In genomic region chr15:93003233-93003632, GRCm38 (mm10) we compare ENCODE assay signal across 12 mouse cellular contexts.
A peak's percentile ranks its signal among the peaks of the same experiment; 100 is the strongest.
DNase-seq lines count a peak whose midpoint lies in the region; ATAC-seq and TF ChIP-seq lines count a peak whose summit lies in the region.
"Had no signal": no experiment of that assay in that cellular context is flagged by ENCODE, and none has a peak within 500 bp of the region (broad histone marks: within the 10 kb centered on the region; RNA-seq: fewer than 3 reads in every experiment).

No protein-coding gene starts in this region.

- no peak overlapping the region for H3K27ac ChIP-seq in forebrain, postnatal 0 days (ENCODE audit: low read depth, low read length)
- no peak overlapping the region for H3K27ac ChIP-seq in forebrain, embryonic 16.5 days (ENCODE audit: low read length)
- H3K27ac ChIP-seq in layer of hippocampus, adult 2 months = no peak overlapping the region
- H3K27ac ChIP-seq in embryonic facial prominence, embryonic 14.5 days (replicated peaks; ENCODE audit: low read depth, low read length) = no peak overlapping the region
- H3K27ac ChIP-seq: embryonic facial prominence, embryonic 13.5 days had no signal

- TF ChIP-seq CTCF in forebrain, postnatal 0 days (IDR thresholded peaks at IDR 0.05; ENCODE audit: low read depth) = peak; percentile 28; the same call in 1 of the 2 replicates
- TF ChIP-seq CTCF in layer of hippocampus, adult 2 months (conservative IDR thresholded peaks at IDR 0.05) = peak; percentile 64

- no peaks in the 10 kb centered on the region for H3K4me1 ChIP-seq in forebrain, postnatal 0 days (ENCODE audit: insufficient read depth)
- peaks cover 20% of the 10 kb centered on the region for H3K4me1 ChIP-seq in forebrain, embryonic 16.5 days (replicated peaks; ENCODE audit: control insufficient read depth, insufficient read depth, low read length)
- H3K4me1 ChIP-seq in embryonic facial prominence, embryonic 14.5 days (ENCODE audit: control insufficient read depth, insufficient read depth, low read length) = peaks cover 8% of the 10 kb centered on the region; the same call in 1 of the 2 replicates

- no peak overlapping the region for H3K9ac ChIP-seq in forebrain, postnatal 0 days
- H3K9ac ChIP-seq in forebrain, embryonic 16.5 days (replicated peaks; ENCODE audit: low read depth, low read length) = no peak overlapping the region
- no peak overlapping the region for H3K9ac ChIP-seq in embryonic facial prominence, embryonic 14.5 days (ENCODE audit: low read depth, low read length)
- H3K9ac ChIP-seq: embryonic facial prominence, embryonic 13.5 days had no signal

- H3K4me2 ChIP-seq in forebrain, postnatal 0 days (ENCODE audit: low read depth) = no peak overlapping the region
- no peak overlapping the region for H3K4me2 ChIP-seq in forebrain, embryonic 16.5 days (ENCODE audit: low read length)
- H3K4me2 ChIP-seq in embryonic facial prominence, embryonic 14.5 days (ENCODE audit: low read depth, low read length) = no peak overlapping the region
- H3K4me2 ChIP-seq: embryonic facial prominence, embryonic 13.5 days had no signal

- no peak for DNase-seq in forebrain, postnatal 0 days
- DNase-seq in layer of hippocampus, adult 2 months (ENCODE audit: low spot score in 2 of 2) = no peak
- DNase-seq in layer of hippocampus, postnatal 25 days (ENCODE audit: extremely low spot score in 1 of 2, low spot score in 1 of 2) = no peak
- DNase-seq in ES-CJ7 (ENCODE audit: low read depth, low spot score) = peak; percentile 71
- peak; percentile 20 for DNase-seq in embryonic facial prominence, embryonic 14.5 days (ENCODE audit: low spot score)
- DNase-seq in yolk sac, embryonic 10.5 days (ENCODE audit: low spot score) = no peak
- DNase-seq in testis, postnatal 14 days (ENCODE audit: low spot score) = no peak
- DNase-seq: cerebellum, adult 9-10 months; layer of hippocampus, adult 9-11 months; spleen, adult 18-20 months had no signal

- H3K9me3 ChIP-seq in forebrain, postnatal 0 days (ENCODE audit: low read length) = no peaks in the 10 kb centered on the region
- no peaks in the 10 kb centered on the region for H3K9me3 ChIP-seq in forebrain, embryonic 16.5 days (ENCODE audit: control insufficient read depth, low read length)
- no peaks in the 10 kb centered on the region for H3K9me3 ChIP-seq in embryonic facial prominence, embryonic 14.5 days (ENCODE audit: control insufficient read depth, low read length)
- H3K9me3 ChIP-seq: embryonic facial prominence, embryonic 13.5 days had no signal

- no peaks in the 10 kb centered on the region for H3K27me3 ChIP-seq in forebrain, postnatal 0 days (ENCODE audit: insufficient read depth, low read length)
- H3K27me3 ChIP-seq in forebrain, embryonic 16.5 days (replicated peaks; ENCODE audit: control insufficient read depth, insufficient read depth, low read length) = no peaks in the 10 kb centered on the region
- H3K27me3 ChIP-seq in embryonic facial prominence, embryonic 14.5 days (replicated peaks; ENCODE audit: control insufficient read depth, insufficient read depth, low read length) = no peaks in the 10 kb centered on the region
- H3K27me3 ChIP-seq: embryonic facial prominence, embryonic 13.5 days had no signal

- ATAC-seq in forebrain, postnatal 0 days = no peak
- no peak for ATAC-seq in forebrain, embryonic 16.5 days
- no peak for ATAC-seq in embryonic facial prominence, embryonic 14.5 days (ENCODE audit: low read depth)

- H3K4me3 ChIP-seq in forebrain, postnatal 0 days (ENCODE audit: low read depth, low read length) = no peak overlapping the region
- H3K4me3 ChIP-seq in forebrain, embryonic 16.5 days (replicated peaks; ENCODE audit: low read length) = no peak overlapping the region
- H3K4me3 ChIP-seq in layer of hippocampus, adult 2 months = no peak overlapping the region
- no peak overlapping the region for H3K4me3 ChIP-seq in embryonic facial prominence, embryonic 14.5 days (ENCODE audit: low read depth, low read length)
- H3K4me3 ChIP-seq: embryonic facial prominence, embryonic 13.5 days had no signal

- H3K36me3 ChIP-seq in forebrain, postnatal 0 days (ENCODE audit: insufficient read depth) = no peaks in the 10 kb centered on the region
- no peaks in the 10 kb centered on the region for H3K36me3 ChIP-seq in forebrain, embryonic 16.5 days (ENCODE audit: control insufficient read depth, insufficient read depth)
- H3K36me3 ChIP-seq in embryonic facial prominence, embryonic 14.5 days (ENCODE audit: control insufficient read depth, insufficient read depth, low read length) = no peaks in the 10 kb centered on the region
- H3K36me3 ChIP-seq: embryonic facial prominence, embryonic 13.5 days had no signal

- WGBS in forebrain, postnatal 0 days = 92% methylated on average over 3 of the region's 3 CpGs
- WGBS in forebrain, embryonic 16.5 days = 88% methylated on average over 3 of the region's 3 CpGs
- WGBS in embryonic facial prominence, embryonic 14.5 days = 62% methylated on average over 3 of the region's 3 CpGs

Comparison
In these comparisons a context has a peak if more than half of its experiments do, and no peak if none do; other contexts are left out.
1. DNase-seq: peak in ES-CJ7 (single experiment) and embryonic facial prominence, embryonic 14.5 days (single experiment); none in forebrain, postnatal 0 days (single experiment), layer of hippocampus, adult 2 months (0 of 2), layer of hippocampus, postnatal 25 days (0 of 2), yolk sac, embryonic 10.5 days (single experiment) and testis, postnatal 14 days (single experiment).